Mouse (Mus musculus) stomach, postnatal 0 days (tissue): Measurements from ENCODE around the gene Nup155.
"Not testable (repeated sequence)": the region's sequence is repeated elsewhere in the genome, so short reads cannot be mapped to it uniquely, and the experiment has no call there.

Experiments
- CTCF ChIP-seq: IDR thresholded peaks from 2 replicates; pipeline ENCODE4 v1.5.1; 2016; ENCODE audit warnings: antibody characterized with exemption, low read depth, mild to moderate bottlenecking, moderate library complexity
- EP300 ChIP-seq: optimal IDR thresholded peaks from 2 replicates; pipeline ENCODE3; 2016; ENCODE audit warnings: antibody characterized with exemption

GRCm38 (mm10) chr15:8092668-8093067 is 16.4 kb upstream of the Nup155 start:
- not testable (repeated sequence) for TF ChIP-seq CTCF, EP300
